Mouse (Mus musculus): ENCODE measurements around the gene Icam1. TPM values are rescaled to one million over a fixed set of nuclear protein-coding genes. Genes with fewer than 3 reads are reported as not detected.
"Not testable (repeated sequence)": the region's sequence is repeated elsewhere in the genome, so short reads cannot be mapped to it uniquely, and the experiment has no call there.

Gene Icam1
- polyA plus RNA-seq, 1 experiment from 2014 or later = 12.8 TPM

DNA sequence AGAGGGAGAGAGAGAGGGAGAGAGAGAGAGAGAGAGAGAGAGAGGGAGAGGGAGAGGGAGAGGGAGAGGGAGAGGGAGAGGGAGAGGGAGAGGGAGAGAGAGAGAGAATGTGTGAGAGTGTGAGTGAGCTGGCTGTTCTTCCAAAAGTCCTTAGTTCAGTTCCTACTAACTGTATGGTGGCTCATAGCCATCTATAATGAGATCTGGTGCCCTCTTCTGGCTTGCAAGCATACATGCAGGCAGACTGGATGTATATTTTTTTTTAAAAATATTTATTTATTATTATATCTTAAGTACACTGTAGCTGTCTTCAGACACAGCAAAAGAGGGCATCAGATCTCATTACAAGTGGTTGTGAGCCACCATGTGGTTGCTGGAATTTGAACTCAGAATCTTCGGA is 17.4 kb upstream of the Icam1 start:
- not testable (repeated sequence) for H3K9ac ChIP-seq; H3K4me3 ChIP-seq (replicated peaks); H3K36me3 ChIP-seq; H3K4me1 ChIP-seq (replicated peaks); H3K9me3 ChIP-seq; H3K27me3 ChIP-seq (replicated peaks); ATAC-seq; H3K4me2 ChIP-seq (replicated peaks); H3K27ac ChIP-seq
- 55% methylated on average over 1 of the region's 1 CpGs for WGBS

DNA sequence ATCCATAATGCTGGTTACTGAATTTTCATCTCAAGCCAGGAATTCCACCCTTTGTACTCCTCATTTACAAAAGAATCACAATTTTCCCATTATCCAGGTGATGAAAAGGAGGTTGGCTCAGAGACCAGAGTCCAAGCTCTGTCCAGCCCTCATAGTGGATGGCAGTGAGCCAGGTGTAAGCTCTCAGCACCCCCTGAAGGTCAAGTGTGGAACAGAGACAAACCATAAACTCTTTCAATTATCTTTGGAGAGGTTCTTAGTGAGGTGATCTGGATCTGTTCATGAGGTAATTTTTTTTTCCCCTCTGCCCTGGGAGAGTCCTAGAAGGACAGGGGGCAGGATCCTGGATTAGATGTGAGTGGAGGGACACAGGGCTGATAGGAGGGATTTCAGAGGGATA is 15.0 kb upstream of the Icam1 start:
- ATAC-seq = no peak
- Histone ChIP-seq H3K27ac (no peak overlapping the region), H3K4me2 (replicated peaks) (no peak overlapping the region), H3K27me3 (replicated peaks) (no peaks in the 10 kb centered on the region), H3K4me3 (replicated peaks) (no peak overlapping the region), H3K9me3 (no peaks in the 10 kb centered on the region), H3K36me3 (peaks cover 10% of the 10 kb centered on the region; the same call in 1 of the 2 replicates), H3K9ac (no peak overlapping the region), H3K4me1 (replicated peaks) (0 out of 2 replicates have a peak, but pooled peaks cover 2% of the 10 kb centered on the region)

DNA sequence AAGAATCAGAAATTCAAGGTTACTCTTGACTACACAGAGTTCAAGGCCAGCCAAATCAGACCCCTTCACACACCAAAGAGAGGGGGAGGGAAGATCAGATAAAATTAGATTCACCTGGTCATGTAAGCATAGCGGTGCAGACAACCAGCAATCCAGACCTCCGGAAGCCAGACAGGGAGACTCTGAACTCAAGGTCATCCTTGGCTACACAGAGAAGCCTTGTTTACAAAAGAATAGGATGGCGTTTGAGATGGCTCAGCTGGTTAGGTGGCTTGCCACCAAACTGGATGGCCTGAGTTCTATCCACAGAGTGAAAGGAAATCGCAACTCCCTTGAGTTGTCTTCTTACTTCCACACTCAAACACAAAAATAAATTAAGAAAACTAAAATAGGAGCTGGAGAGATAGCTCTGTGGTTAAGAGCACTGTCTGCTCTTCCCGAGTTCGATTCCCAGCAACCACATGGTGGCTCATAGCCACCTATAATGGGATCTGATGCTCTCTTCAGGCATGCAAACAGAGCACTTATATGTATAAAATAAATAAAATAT is 14.1 kb upstream of the Icam1 start:
- no peak for ATAC-seq
- H3K9ac ChIP-seq = no peak overlapping the region

DNA sequence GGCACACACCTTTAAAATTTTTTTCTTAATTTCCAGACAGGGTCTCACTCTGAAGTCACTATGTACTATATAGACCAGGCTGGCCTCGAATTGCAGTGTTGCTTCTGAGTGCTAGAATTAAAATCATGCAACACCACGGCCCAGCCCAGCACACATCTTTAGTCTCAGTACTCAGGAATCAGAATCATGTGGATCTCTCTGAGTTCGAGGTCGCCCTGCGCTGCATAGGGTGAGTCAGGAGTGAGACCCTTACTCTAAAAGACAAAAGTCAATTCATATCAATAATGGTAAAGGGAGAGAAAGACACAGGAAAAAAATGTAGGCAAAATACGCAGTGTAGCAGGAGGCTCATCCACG is 13.5 kb upstream of the Icam1 start:
- Histone ChIP-seq H3K4me2 (replicated peaks) (peak overlapping the region; percentile 69), H3K9ac (peak overlapping the region; percentile 80), H3K4me1 (replicated peaks) (0 out of 2 replicates have a peak, but pooled peaks cover 2% of the 10 kb centered on the region), H3K36me3 (peaks cover 17% of the 10 kb centered on the region), H3K9me3 (no peaks in the 10 kb centered on the region), H3K4me3 (replicated peaks) (peak overlapping the region; percentile 79), H3K27me3 (replicated peaks) (no peaks in the 10 kb centered on the region), H3K27ac (peak overlapping the region; percentile 86; the same call in 1 of the 2 replicates)
- no peak; the same call in none of the 2 replicates for ATAC-seq
- 11% methylated on average over 7 of the region's 7 CpGs for WGBS

More for the DNA sequence above, 14.1 kb upstream of the Icam1 start:
- Histone ChIP-seq H3K36me3 (peaks cover 11% of the 10 kb centered on the region), H3K27ac (no peak overlapping the region), H3K9me3 (no peaks in the 10 kb centered on the region), H3K27me3 (replicated peaks) (no peaks in the 10 kb centered on the region), H3K4me2 (replicated peaks) (no peak overlapping the region), H3K4me3 (replicated peaks) (no peak overlapping the region), H3K4me1 (replicated peaks) (0 out of 2 replicates have a peak, but pooled peaks cover 2% of the 10 kb centered on the region)
- 50% methylated on average over 6 of the region's 6 CpGs for WGBS

DNA sequence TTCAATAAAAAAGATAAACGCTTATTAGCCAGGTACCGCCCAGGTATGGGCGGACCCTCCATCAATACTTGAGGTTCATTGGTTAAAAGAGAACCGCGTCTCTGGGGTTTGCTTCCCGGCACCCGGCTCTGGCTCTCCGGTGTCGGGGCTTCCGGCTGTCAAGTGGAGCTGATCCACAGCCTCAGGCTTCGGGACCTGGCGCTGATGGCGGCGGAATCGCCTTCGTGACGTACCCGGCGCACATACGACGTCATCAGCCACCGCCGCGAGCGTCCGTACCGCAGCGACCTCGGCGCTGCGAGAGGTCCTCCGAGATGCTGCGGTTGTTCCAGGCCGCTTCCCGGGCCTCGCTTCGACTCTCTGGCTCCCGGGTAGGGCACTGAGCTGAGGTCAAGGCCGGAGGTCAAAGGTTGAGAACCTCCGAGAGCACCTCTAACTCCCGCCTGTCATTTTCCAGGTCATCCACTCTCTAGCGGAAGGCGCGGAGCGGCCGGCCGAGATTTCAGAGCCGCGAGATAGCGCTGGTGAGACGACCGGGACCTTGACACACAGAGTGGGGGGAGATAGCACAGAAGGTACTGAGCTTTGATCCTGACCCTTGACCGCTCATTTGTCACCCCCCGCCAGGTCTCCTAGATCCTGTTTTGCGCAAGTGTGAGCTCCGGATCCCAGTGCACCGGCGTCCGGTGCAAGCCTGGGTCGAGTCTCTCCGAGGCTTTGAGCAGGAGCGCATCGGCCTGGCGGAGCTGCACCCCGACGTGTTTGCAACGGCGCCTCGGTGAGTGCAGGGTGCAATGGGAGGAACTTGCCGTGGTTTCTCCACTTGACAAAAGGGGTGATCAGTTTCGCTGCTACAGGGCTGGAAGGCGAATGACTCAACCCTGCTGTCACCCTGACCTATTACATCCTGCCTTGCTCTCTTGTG is 12.9 kb upstream of the Icam1 start, which contains the start of gene Mrpl4:
Mrpl4 (plus strand) TSS at position 112 of the 925 bp plus-strand sequence.
- Histone ChIP-seq H3K4me2 (replicated peaks) (peak within 1 kb of the TSS; percentile 69), H3K9me3 (no peaks in the 10 kb centered on the region), H3K9ac (peak within 1 kb of the TSS; percentile 80), H3K27ac (peak within 1 kb of the TSS; percentile 86), H3K4me3 (replicated peaks) (peak within 1 kb of the TSS; percentile 79), H3K27me3 (replicated peaks) (no peaks in the 10 kb centered on the region), H3K4me1 (replicated peaks) (0 out of 2 replicates have a peak, but pooled peaks cover 2% of the 10 kb centered on the region), H3K36me3 (peaks cover 22% of the 10 kb centered on the region)
- under 1% methylated on average over 72 of the region's 72 CpGs for WGBS
- ATAC-seq = peak; percentile 90

DNA sequence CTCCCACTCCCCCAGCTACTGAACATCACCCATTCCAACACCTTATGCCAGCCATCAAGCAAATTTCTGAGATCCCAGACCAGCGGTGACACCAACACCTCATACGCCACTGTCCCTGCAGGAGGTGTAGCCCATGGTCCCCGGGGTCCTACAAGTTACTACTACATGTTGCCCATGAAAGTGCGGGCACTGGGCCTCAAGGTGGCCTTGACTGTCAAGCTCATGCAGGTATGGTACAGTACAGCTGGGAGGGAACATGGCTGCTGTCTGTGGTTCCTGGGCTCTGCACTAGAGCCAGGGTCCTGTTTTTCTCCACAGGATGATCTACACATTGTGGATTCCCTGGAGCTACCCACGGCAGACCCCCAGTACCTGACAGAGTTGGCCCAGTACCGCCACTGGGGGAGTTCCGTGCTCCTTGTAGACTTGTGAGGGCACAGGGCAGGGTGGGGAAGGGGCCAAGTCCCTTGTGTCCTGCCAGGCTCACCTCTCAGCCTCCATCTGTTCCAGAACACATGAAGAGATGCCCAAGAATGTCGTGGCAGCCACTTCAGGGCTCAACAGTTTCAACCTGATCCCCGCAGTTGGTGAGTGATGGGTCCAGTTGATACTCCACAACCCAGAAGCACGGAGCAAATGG is 8.4 kb upstream of the Icam1 start:
- H3K27me3 ChIP-seq (replicated peaks) = no peaks in the 10 kb centered on the region
- 93% methylated on average over 10 of the region's 10 CpGs for WGBS
- H3K27ac ChIP-seq = no peak overlapping the region
- H3K4me2 ChIP-seq (replicated peaks) = no peak overlapping the region
- peaks cover 25% of the 10 kb centered on the region for H3K36me3 ChIP-seq
- H3K9ac ChIP-seq = no peak overlapping the region
- no peak overlapping the region for H3K4me3 ChIP-seq (replicated peaks)
- H3K4me1 ChIP-seq (replicated peaks) = 0 out of 2 replicates have a peak, but pooled peaks cover 6% of the 10 kb centered on the region
- no peak for ATAC-seq
- no peaks in the 10 kb centered on the region for H3K9me3 ChIP-seq

DNA sequence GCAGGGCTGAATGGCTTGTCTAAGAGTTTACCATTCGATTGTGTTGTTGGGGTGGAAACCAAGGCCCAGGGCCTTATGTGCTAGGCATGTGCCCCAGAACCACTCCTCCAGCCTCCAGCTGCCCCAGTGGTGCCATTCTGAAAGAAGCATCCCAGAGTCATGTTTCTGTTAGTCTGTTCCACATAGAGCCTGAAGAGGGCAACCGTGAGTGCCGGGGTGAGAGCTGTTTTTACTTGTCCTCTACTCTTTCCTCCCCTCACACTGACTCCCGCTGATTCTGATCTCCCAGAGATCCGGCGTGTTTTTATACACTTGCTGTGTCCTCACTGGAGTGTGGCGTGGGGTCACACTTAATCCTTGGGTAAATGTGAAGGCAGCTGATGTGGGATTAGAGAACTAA is 7.8 kb upstream of the Icam1 start:
- Histone ChIP-seq H3K36me3 (peaks cover 25% of the 10 kb centered on the region), H3K4me1 (replicated peaks) (0 out of 2 replicates have a peak, but pooled peaks cover 6% of the 10 kb centered on the region), H3K27me3 (replicated peaks) (no peaks in the 10 kb centered on the region), H3K9me3 (no peaks in the 10 kb centered on the region), H3K4me2 (replicated peaks) (no peak overlapping the region), H3K4me3 (replicated peaks) (no peak overlapping the region), H3K27ac (no peak overlapping the region), H3K9ac (no peak overlapping the region)
- 78% methylated on average over 7 of the region's 7 CpGs for WGBS
- ATAC-seq = no peak

DNA sequence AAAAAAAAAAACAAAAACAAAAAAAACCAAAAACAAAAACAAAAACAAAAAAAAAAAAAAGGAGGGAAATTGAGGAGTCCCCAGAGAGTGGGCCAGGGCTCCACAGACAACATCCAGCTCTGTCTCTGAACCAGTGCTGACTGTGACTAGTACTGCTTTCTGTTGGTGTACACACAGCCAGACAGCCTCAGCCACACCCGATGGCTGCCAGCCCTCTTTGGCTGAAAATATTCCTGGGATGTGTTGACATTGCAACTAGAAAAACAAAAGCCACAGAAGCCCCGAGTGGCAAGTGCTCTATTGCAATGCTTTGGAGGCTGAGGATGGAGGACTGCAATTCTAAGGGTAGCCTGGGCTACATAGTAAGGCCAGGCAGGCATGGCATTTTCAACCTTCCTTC is 5.4 kb upstream of the Icam1 start:
- Histone ChIP-seq H3K4me2 (replicated peaks) (no peak overlapping the region), H3K9ac (no peak overlapping the region), H3K9me3 (no peaks in the 10 kb centered on the region), H3K4me1 (replicated peaks) (peaks cover 13% of the 10 kb centered on the region), H3K27me3 (replicated peaks) (peaks cover 1% of the 10 kb centered on the region), H3K36me3 (peaks cover 17% of the 10 kb centered on the region), H3K4me3 (replicated peaks) (no peak overlapping the region), H3K27ac (no peak overlapping the region)
- WGBS = 45% methylated on average over 2 of the region's 2 CpGs
- no peak for ATAC-seq

DNA sequence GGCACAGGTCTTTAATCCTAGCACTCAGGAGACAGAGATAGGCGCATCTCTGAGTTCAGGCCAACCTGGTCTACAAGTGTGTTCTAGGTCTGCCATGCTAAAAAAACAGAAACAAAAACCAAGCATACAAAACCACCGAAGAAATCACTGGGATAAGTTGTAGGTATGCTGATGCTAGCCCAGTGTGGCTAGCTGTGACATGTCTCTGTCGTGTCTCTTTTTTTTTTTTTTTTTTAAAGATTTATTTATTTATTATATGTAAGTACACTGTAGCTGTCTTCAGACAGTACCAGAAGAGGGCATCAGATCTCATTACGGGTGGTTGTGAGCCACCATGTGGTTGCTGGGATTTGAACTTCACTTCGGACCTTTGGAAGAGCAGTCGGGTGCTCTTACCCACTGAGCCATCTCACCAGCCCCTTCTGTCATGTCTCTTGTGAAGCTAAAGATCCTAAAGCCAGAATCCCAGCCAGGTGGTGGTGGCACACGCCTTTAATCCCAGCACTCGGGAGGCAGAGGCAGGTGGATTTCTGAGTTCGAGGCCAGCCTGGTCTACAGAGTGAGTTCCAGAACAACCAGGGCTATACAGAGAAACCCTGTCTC is 4.7 kb upstream of the Icam1 start:
- not testable (repeated sequence) for H3K27me3 ChIP-seq (replicated peaks); H3K4me3 ChIP-seq (replicated peaks); H3K27ac ChIP-seq; ATAC-seq; H3K9me3 ChIP-seq; H3K4me2 ChIP-seq (replicated peaks); H3K9ac ChIP-seq
- 70% methylated on average over 9 of the region's 9 CpGs for WGBS
- Histone ChIP-seq H3K36me3 (peaks cover 15% of the 10 kb centered on the region), H3K4me1 (replicated peaks) (peaks cover 20% of the 10 kb centered on the region)

DNA sequence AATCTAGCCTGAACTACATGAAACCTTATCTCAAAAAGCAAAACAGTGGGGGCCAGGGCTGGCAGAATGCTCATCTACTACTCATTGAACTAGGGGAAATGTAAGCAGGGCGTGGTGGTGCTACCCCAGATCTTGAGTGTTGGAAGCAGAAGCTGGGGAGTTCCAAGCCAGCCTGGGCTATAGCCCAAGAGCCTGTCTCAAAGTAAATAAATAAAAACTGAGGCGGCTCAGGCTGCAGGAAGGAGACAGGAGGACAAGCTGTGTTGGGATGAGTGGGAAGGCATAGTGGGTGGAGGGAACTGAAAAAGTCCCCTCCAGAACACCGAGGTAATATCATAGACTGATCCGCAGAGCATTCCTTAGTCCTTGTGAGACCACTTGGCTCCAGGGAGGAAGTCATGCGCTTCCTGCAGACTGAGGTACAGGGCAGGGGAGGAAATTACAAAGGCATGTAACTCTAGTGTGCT is 3.9 kb upstream of the Icam1 start:
- ATAC-seq = no peak
- 50% methylated on average over 5 of the region's 5 CpGs for WGBS
- Histone ChIP-seq H3K9ac (no peak overlapping the region), H3K27ac (0 out of 2 replicates have a peak overlapping the region, but pooled peaks have one; percentile 23), H3K36me3 (peaks cover 12% of the 10 kb centered on the region), H3K4me2 (replicated peaks) (no peak overlapping the region), H3K9me3 (no peaks in the 10 kb centered on the region), H3K4me3 (replicated peaks) (no peak overlapping the region), H3K4me1 (replicated peaks) (peaks cover 26% of the 10 kb centered on the region), H3K27me3 (replicated peaks) (peaks cover 12% of the 10 kb centered on the region)

DNA sequence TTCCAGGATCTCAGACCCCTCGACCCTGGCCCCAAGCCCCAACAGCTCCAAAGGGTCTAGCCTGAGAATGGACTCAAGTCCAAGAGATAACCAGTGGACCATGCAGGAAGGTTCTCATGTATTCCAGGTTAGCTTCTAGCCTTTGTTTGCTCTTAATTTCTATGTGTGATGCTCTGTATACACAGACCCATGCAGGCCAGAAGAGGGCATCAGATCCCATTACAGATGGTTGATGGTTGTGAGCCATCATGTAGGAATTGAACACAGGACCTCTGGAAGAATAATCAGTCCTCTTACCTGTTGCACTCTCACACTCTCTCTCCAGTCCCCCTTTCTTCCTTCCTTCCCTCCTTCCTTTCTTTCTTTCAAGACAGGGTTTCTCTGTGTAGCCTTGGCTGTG is 3.4 kb upstream of the Icam1 start:
- WGBS = 43% methylated on average over 1 of the region's 1 CpGs
- Histone ChIP-seq H3K36me3 (peaks cover 7% of the 10 kb centered on the region; the same call in 1 of the 2 replicates), H3K9me3 (no peaks in the 10 kb centered on the region), H3K27ac (0 out of 2 replicates have a peak overlapping the region, but pooled peaks have one; percentile 10), H3K4me3 (replicated peaks) (no peak overlapping the region), H3K4me1 (replicated peaks) (peaks cover 27% of the 10 kb centered on the region), H3K4me2 (replicated peaks) (no peak overlapping the region), H3K9ac (no peak overlapping the region), H3K27me3 (replicated peaks) (peaks cover 14% of the 10 kb centered on the region)
- ATAC-seq = no peak
